Mouse (Mus musculus): ENCODE results near the gene Ngly1. TPM values are rescaled to one million over a fixed set of nuclear protein-coding genes. Genes with fewer than 3 reads are reported as not detected.

The Ngly1 gene
- total and polyA plus RNA-seq, 3 experiments = 19.2 to 31.2 (median 30.7) TPM

- Histone ChIP-seq H3K27ac (no peak overlapping the region), H3K27me3 (ENCODE audit: control insufficient read depth, insufficient read depth, low read length) (no peaks in the 10 kb centered on the region), H3K4me3 (no peak overlapping the region; the same call in 1 of the 2 replicates), H3K79me2 (replicated peaks; ENCODE audit: control insufficient read depth, insufficient read depth, low read length) (no peaks in the 10 kb centered on the region), H3K4me1 (ENCODE audit: control insufficient read depth, insufficient read depth, low read length) (no peaks in the 10 kb centered on the region; the same call in 1 of the 2 replicates), H3K36me3 (ENCODE audit: control insufficient read depth, insufficient read depth, low read length) (peaks cover 13% of the 10 kb centered on the region), H3K9ac (ENCODE audit: low read depth, low read length) (no peak overlapping the region)
- no peak for DNase-seq
- intact Hi-C loops (cut with DNase I) = loop anchor here (2.0 kb wide), 1 partner anchor 117 kb away; the partner anchor contains the start of gene Top2b
- WGBS = 78% methylated on average over 3 of the region's 3 CpGs
- TF ChIP-seq POLR2A (IDR thresholded peaks at IDR 0.05; ENCODE audit: insufficient read depth, low read depth, low read length) = no peak
These were observed 945 bp upstream of the Ngly1 start for GRCm38 (mm10) chr14:16248135-16248534.

GRCm38 (mm10) chr14:16248603-16249157, 400 bp upstream of the Ngly1 start:
- peaks cover 13% of the 10 kb centered on the region for H3K36me3 ChIP-seq (ENCODE audit: control insufficient read depth, insufficient read depth, low read length)
- peak overlapping the region; percentile 99 for H3K27ac ChIP-seq
- no peaks in the 10 kb centered on the region; the same call in 1 of the 2 replicates for H3K4me1 ChIP-seq (ENCODE audit: control insufficient read depth, insufficient read depth, low read length)
- peak overlapping the region; percentile 81 for H3K4me3 ChIP-seq
- DNase-seq = no peak
- peak overlapping the region; percentile 50 for H3K9ac ChIP-seq (ENCODE audit: low read depth, low read length)
- TF ChIP-seq CTCF (IDR thresholded peaks at IDR 0.05) = no peak
- no peak for TF ChIP-seq EP300 (IDR thresholded peaks at IDR 0.05; ENCODE audit: insufficient read depth, low read depth, low read length)
- TF ChIP-seq POLR2A (IDR thresholded peaks at IDR 0.05; ENCODE audit: insufficient read depth, low read depth, low read length) = no peak
- intact Hi-C loops (cut with DNase I) = loop anchor here (2.0 kb wide), 1 partner anchor 116 kb away; the partner anchor contains the start of gene Top2b
- no peaks in the 10 kb centered on the region for H3K79me2 ChIP-seq (replicated peaks; ENCODE audit: control insufficient read depth, insufficient read depth, low read length)
- no peaks in the 10 kb centered on the region for H3K27me3 ChIP-seq (ENCODE audit: control insufficient read depth, insufficient read depth, low read length)
- WGBS = 9% methylated on average over 9 of the region's 9 CpGs

- no peaks in the 10 kb centered on the region; the same call in 1 of the 2 replicates for H3K4me1 ChIP-seq (ENCODE audit: control insufficient read depth, insufficient read depth, low read length)
- intact Hi-C loops (cut with DNase I) = no loop called here
- H3K9ac ChIP-seq (ENCODE audit: low read depth, low read length) = peak overlapping the region; percentile 99
- TF ChIP-seq POLR2A (IDR thresholded peaks at IDR 0.05; ENCODE audit: insufficient read depth, low read depth, low read length) (no peak), CTCF (IDR thresholded peaks at IDR 0.05) (no peak), EP300 (IDR thresholded peaks at IDR 0.05; ENCODE audit: insufficient read depth, low read depth, low read length) (no peak)
- H3K36me3 ChIP-seq (ENCODE audit: control insufficient read depth, insufficient read depth, low read length) = peaks cover 10% of the 10 kb centered on the region
- no peaks in the 10 kb centered on the region for H3K79me2 ChIP-seq (replicated peaks; ENCODE audit: control insufficient read depth, insufficient read depth, low read length)
- no peaks in the 10 kb centered on the region for H3K27me3 ChIP-seq (ENCODE audit: control insufficient read depth, insufficient read depth, low read length)
- peak overlapping the region; percentile 81 for H3K4me3 ChIP-seq
- peak overlapping the region; percentile 99 for H3K27ac ChIP-seq
- DNase-seq = no peak
- WGBS = 55% methylated on average over 3 of the region's 3 CpGs
These were observed 1.0 kb downstream of the Ngly1 start for GRCm38 (mm10) chr14:16250099-16250498.

DNA sequence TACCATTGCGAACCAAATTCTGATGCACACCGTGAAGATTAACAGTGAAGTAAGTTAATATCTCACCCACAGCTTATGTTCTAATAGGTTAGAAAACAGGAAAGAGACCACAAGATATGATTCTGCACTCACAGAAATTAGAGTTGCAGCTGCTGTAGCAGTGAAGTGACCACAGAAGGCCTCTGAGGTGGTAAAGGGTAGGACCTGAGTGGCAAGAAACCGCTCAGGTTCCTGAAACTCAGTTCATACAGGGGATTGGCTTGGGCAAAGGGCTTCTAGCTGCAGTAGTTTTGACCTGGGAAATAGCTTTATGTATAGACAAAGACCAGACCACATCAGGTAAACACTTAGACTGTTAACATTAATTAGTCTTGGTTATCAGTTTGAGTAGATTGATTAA, 6.7 kb downstream of the Ngly1 start:
- Histone ChIP-seq H3K27ac (no peak overlapping the region), H3K36me3 (ENCODE audit: control insufficient read depth, insufficient read depth, low read length) (peaks cover 12% of the 10 kb centered on the region), H3K4me3 (no peak overlapping the region), H3K27me3 (ENCODE audit: control insufficient read depth, insufficient read depth, low read length) (no peaks in the 10 kb centered on the region), H3K9ac (ENCODE audit: low read depth, low read length) (no peak overlapping the region), H3K79me2 (replicated peaks; ENCODE audit: control insufficient read depth, insufficient read depth, low read length) (no peaks in the 10 kb centered on the region; the same call in 1 of the 2 replicates), H3K4me1 (ENCODE audit: control insufficient read depth, insufficient read depth, low read length) (no peaks in the 10 kb centered on the region)
- DNase-seq = no peak
- intact Hi-C loops (cut with DNase I) = no loop called here
- no peak for TF ChIP-seq EP300 (IDR thresholded peaks at IDR 0.05; ENCODE audit: insufficient read depth, low read depth, low read length)
- 83% methylated on average over 3 of the region's 3 CpGs for WGBS

- WGBS = 42% methylated on average over 2 of the region's 2 CpGs
- Histone ChIP-seq H3K4me3 (no peak overlapping the region), H3K36me3 (ENCODE audit: control insufficient read depth, insufficient read depth, low read length) (peaks cover 14% of the 10 kb centered on the region), H3K27ac (no peak overlapping the region), H3K79me2 (replicated peaks; ENCODE audit: control insufficient read depth, insufficient read depth, low read length) (no peaks in the 10 kb centered on the region; the same call in 1 of the 2 replicates), H3K9ac (ENCODE audit: low read depth, low read length) (no peak overlapping the region), H3K27me3 (ENCODE audit: control insufficient read depth, insufficient read depth, low read length) (no peaks in the 10 kb centered on the region), H3K4me1 (ENCODE audit: control insufficient read depth, insufficient read depth, low read length) (no peaks in the 10 kb centered on the region)
- no peak for DNase-seq
- TF ChIP-seq CTCF (IDR thresholded peaks at IDR 0.05) (no peak), POLR2A (IDR thresholded peaks at IDR 0.05; ENCODE audit: insufficient read depth, low read depth, low read length) (no peak), EP300 (IDR thresholded peaks at IDR 0.05; ENCODE audit: insufficient read depth, low read depth, low read length) (no peak)
- intact Hi-C loops (cut with DNase I) = no loop called here
These were observed 7.1 kb downstream of the Ngly1 start for GRCm38 (mm10) chr14:16256209-16256608.

GRCm38 (mm10) chr14:16260541-16260940, 11.5 kb downstream of the Ngly1 start:
- Histone ChIP-seq H3K27ac (no peak overlapping the region), H3K36me3 (ENCODE audit: control insufficient read depth, insufficient read depth, low read length) (peaks cover 13% of the 10 kb centered on the region), H3K4me1 (ENCODE audit: control insufficient read depth, insufficient read depth, low read length) (no peaks in the 10 kb centered on the region), H3K27me3 (ENCODE audit: control insufficient read depth, insufficient read depth, low read length) (no peaks in the 10 kb centered on the region), H3K79me2 (replicated peaks; ENCODE audit: control insufficient read depth, insufficient read depth, low read length) (no peaks in the 10 kb centered on the region; the same call in 1 of the 2 replicates), H3K9ac (ENCODE audit: low read depth, low read length) (no peak overlapping the region), H3K4me3 (no peak overlapping the region)
- intact Hi-C loops (cut with DNase I) = no loop called here
- no peak for DNase-seq
- TF ChIP-seq EP300 (IDR thresholded peaks at IDR 0.05; ENCODE audit: insufficient read depth, low read depth, low read length) (no peak), CTCF (IDR thresholded peaks at IDR 0.05) (no peak), POLR2A (IDR thresholded peaks at IDR 0.05; ENCODE audit: insufficient read depth, low read depth, low read length) (no peak)
- 62% methylated on average over 6 of the region's 6 CpGs for WGBS

Measured in heart, adult 2 months (tissue).